Mouse (Mus musculus): ENCODE measurements around the gene Cd72. TPM values are rescaled to one million over a fixed set of nuclear protein-coding genes. Genes with fewer than 3 reads are reported as not detected.

Gene Cd72
- polyA plus RNA-seq, 1 experiment from 2014 or later: 5.2 TPM

DNA sequence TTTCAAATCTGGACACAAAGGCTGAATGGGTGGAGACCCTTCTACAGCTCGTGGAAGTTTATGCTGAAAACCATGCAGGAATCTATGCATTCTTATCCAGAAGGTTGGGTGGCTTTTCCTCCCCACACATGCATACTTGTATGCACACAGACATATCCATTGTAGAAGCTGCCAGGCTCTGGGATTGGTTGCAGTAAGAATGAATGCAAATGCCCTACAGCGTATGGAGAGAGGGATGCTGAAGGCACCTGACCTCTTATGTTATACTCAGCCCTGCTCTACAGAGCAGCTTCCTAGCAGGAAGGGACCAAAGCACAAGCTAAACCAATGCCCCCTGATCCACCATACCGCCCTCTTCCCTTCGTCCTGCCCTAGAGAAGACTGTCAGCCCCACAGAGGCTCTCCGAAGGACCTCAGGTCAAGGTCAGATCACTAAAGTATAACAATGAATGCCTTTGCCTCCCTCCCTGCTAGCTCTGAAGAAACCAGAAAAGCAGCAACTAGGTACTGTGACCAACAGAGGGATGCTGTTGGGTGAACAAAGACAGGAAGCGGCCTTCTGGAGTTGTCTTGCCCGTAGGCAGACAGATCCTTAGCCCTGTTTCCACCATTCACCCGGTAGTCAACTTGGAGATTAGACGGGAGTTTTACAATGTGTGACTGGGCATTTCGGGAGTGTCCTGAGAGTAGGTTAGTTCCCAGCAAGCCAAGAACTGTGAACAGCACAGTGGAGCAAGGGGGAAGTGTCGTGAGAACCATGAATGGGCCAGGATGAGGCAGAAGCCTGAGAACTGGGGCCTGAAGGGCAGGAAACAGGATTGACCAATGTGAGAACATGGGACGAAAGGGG, 47.1 kb downstream of the Cd72 start:
- 62% methylated on average over 12 of the region's 12 CpGs for WGBS
- Histone ChIP-seq H3K36me3 (ENCODE audit: control insufficient read depth, insufficient read depth, low read length) (no peaks in the 10 kb centered on the region), H3K9me3 (ENCODE audit: control insufficient read depth, low read length) (no peaks in the 10 kb centered on the region), H3K27me3 (ENCODE audit: control insufficient read depth, insufficient read depth, low read length) (no peaks in the 10 kb centered on the region), H3K4me1 (ENCODE audit: control insufficient read depth, insufficient read depth, low read length) (peaks cover 16% of the 10 kb centered on the region), H3K4me2 (replicated peaks; ENCODE audit: low read depth, low read length) (peak overlapping the region; percentile 62), H3K9ac (ENCODE audit: low read depth, low read length) (peak overlapping the region; percentile 28; the same call in 1 of the 2 replicates), H3K27ac (ENCODE audit: low read depth, low read length) (peak overlapping the region; percentile 53; the same call in 1 of the 2 replicates), H3K4me3 (ENCODE audit: low read length) (peak overlapping the region; percentile 47)
- no peak for ATAC-seq (ENCODE audit: low FRiP score, low TSS enrichment)

DNA sequence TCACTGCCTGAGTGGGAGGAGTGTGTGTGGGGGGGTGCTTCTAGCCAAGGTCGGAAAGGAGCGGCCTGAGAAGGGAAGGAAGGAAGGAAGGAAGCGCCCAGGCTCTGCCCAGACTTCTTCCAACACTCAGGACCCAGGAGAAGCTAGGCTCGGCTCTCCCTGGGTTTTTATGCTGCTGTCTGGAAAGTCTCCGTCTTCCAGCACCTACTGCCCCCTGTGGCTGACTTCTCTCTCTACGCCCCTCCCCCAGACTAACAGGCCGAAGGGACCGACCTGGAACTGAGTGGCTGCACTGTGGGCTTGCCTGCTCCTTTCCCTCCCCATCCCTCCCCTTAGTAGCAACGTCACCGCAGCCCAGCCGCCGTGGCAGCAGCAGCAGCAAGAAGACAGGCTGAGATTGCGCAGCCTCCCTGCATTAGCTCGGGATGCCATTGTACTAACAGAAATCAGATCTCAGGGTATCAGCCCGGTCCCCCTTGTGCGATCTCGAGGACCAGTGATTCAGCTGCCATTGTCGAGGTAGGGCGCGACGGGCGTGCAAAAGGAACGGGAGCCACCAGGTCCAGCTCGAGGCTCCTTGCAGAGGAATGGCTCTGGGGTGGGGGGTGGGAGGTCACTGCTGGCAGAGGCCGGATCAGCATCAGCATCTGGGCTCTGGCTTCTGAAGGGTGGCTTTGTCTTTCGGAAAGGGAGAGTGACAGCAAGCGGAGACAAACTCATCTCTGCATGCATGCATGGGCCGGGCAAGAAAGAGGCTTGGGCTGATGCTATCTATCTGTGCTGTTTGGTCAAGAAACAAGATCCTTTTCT, 48.1 kb downstream of the Cd72 start:
- Histone ChIP-seq H3K27ac (ENCODE audit: low read depth, low read length) (peak overlapping the region; percentile 82), H3K4me1 (ENCODE audit: control insufficient read depth, insufficient read depth, low read length) (peaks cover 19% of the 10 kb centered on the region), H3K27me3 (ENCODE audit: control insufficient read depth, insufficient read depth, low read length) (no peaks in the 10 kb centered on the region), H3K9ac (ENCODE audit: low read depth, low read length) (peak overlapping the region; percentile 58), H3K36me3 (ENCODE audit: control insufficient read depth, insufficient read depth, low read length) (no peaks in the 10 kb centered on the region), H3K9me3 (ENCODE audit: control insufficient read depth, low read length) (no peaks in the 10 kb centered on the region), H3K4me3 (ENCODE audit: low read length) (peak overlapping the region; percentile 47), H3K4me2 (replicated peaks; ENCODE audit: low read depth, low read length) (peak overlapping the region; percentile 62)
- ATAC-seq (ENCODE audit: low FRiP score, low TSS enrichment): peak; percentile 97
- 2% methylated on average over 26 of the region's 28 CpGs for WGBS

DNA sequence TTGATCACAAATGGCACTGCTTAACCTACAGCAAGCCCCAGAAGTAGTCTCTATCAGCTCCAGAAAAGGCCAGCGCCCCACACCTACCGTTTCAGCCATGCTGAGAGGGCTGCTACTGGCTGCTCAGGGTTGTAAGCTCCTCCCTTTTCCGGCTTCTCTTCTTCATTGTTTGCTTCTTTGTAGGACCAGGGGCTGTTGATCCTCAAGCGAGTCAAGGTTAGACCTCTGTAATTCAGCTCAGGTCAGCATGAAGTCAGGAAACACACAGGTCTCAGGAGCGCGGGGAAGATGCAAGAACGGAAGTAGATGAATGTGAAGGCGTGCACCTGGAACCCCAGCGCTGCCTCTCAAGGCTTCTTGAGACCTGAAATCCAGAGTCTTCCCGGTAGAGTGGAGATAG, 49.7 kb downstream of the Cd72 start:
- H3K27ac ChIP-seq (ENCODE audit: low read depth, low read length): no peak overlapping the region

DNA sequence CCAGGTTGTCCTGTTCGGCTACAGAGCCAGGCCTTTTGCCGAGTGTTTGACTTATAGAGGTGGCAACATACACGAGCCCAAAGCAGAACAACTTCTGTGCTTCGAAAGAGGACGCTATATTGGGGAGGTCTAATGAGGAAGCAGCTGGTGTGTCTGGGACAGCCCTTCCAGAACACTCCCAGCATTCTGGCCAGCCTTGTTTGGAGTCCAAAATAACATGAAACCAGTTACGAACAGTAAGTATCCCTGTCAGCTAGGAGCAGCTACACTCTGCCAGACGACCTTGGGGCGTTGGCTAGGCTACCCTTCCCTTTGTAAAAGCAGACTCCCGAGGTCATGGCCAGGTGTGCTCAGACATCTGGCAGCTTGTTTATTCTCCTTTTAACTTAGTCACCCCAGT, 52.2 kb downstream of the Cd72 start:
- Histone ChIP-seq H3K9ac (ENCODE audit: low read depth, low read length) (no peak overlapping the region), H3K27me3 (ENCODE audit: control insufficient read depth, insufficient read depth, low read length) (no peaks in the 10 kb centered on the region), H3K4me3 (ENCODE audit: low read length) (no peak overlapping the region), H3K27ac (ENCODE audit: low read depth, low read length) (no peak overlapping the region), H3K4me1 (ENCODE audit: control insufficient read depth, insufficient read depth, low read length) (peaks cover 43% of the 10 kb centered on the region), H3K36me3 (ENCODE audit: control insufficient read depth, insufficient read depth, low read length) (no peaks in the 10 kb centered on the region), H3K9me3 (ENCODE audit: control insufficient read depth, low read length) (no peaks in the 10 kb centered on the region), H3K4me2 (replicated peaks; ENCODE audit: low read depth, low read length) (no peak overlapping the region)
- ATAC-seq (ENCODE audit: low FRiP score, low TSS enrichment): no peak
- WGBS: 63% methylated on average over 9 of the region's 9 CpGs

More for the DNA sequence above, 49.7 kb downstream of the Cd72 start:
- ATAC-seq (ENCODE audit: low FRiP score, low TSS enrichment): no peak
- H3K4me3 ChIP-seq (ENCODE audit: low read length): no peak overlapping the region
- no peaks in the 10 kb centered on the region for H3K36me3 ChIP-seq (ENCODE audit: control insufficient read depth, insufficient read depth, low read length)
- H3K9ac ChIP-seq (ENCODE audit: low read depth, low read length): no peak overlapping the region
- no peaks in the 10 kb centered on the region for H3K9me3 ChIP-seq (ENCODE audit: control insufficient read depth, low read length)
- peaks cover 36% of the 10 kb centered on the region for H3K4me1 ChIP-seq (ENCODE audit: control insufficient read depth, insufficient read depth, low read length)
- no peaks in the 10 kb centered on the region for H3K27me3 ChIP-seq (ENCODE audit: control insufficient read depth, insufficient read depth, low read length)
- 91% methylated on average over 10 of the region's 10 CpGs for WGBS
- no peak overlapping the region for H3K4me2 ChIP-seq (replicated peaks; ENCODE audit: low read depth, low read length)

DNA sequence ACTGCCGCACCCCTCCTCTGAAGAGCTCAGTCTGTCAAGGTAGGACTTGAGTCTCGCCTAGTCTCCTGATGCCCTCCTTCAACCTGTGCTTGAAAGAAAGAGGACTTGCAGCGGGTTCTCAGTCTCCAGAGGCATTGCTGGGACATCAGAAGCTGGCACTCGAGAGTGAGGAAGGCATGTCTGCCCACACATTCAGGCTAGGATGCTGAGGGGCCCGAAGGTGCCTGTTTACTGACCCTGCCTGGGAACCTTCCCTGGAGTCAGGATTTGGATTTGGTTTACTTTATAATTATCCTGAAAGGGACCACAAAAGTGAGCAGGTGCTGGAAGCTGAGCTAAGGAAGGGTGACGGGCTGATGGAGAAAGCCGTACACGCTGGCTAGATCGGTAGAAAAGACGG, 52.9 kb downstream of the Cd72 start:
- no peak for ATAC-seq (ENCODE audit: low FRiP score, low TSS enrichment)
- Histone ChIP-seq H3K9me3 (ENCODE audit: control insufficient read depth, low read length) (no peaks in the 10 kb centered on the region), H3K27ac (ENCODE audit: low read depth, low read length) (peak overlapping the region; percentile 32; the same call in 1 of the 2 replicates), H3K9ac (ENCODE audit: low read depth, low read length) (no peak overlapping the region), H3K27me3 (ENCODE audit: control insufficient read depth, insufficient read depth, low read length) (no peaks in the 10 kb centered on the region), H3K4me2 (replicated peaks; ENCODE audit: low read depth, low read length) (peak overlapping the region; percentile 24), H3K4me1 (ENCODE audit: control insufficient read depth, insufficient read depth, low read length) (peaks cover 43% of the 10 kb centered on the region), H3K4me3 (ENCODE audit: low read length) (no peak overlapping the region), H3K36me3 (ENCODE audit: control insufficient read depth, insufficient read depth, low read length) (no peaks in the 10 kb centered on the region)
- WGBS: 82% methylated on average over 10 of the region's 10 CpGs

DNA sequence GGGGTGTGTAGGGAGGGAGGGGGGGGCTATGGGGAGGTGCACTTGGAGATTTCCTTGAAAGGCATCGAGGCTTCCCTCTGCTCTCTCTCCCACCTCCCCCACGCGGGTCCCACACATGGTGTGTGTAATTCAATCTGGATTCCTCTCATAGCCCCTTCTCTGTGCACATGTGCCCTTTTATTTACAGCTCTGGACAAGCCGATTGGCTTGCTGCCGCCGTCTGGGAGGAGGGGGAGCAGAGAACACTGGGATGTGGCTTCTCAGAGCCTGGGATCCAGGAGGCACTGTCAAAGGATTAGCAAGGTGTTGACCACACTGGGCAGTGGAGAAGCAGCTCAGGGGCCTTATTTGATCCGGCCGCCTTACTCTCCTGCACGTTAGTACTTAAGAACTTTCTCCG, 53.5 kb downstream of the Cd72 start:
- 18% methylated on average over 10 of the region's 10 CpGs for WGBS

DNA sequence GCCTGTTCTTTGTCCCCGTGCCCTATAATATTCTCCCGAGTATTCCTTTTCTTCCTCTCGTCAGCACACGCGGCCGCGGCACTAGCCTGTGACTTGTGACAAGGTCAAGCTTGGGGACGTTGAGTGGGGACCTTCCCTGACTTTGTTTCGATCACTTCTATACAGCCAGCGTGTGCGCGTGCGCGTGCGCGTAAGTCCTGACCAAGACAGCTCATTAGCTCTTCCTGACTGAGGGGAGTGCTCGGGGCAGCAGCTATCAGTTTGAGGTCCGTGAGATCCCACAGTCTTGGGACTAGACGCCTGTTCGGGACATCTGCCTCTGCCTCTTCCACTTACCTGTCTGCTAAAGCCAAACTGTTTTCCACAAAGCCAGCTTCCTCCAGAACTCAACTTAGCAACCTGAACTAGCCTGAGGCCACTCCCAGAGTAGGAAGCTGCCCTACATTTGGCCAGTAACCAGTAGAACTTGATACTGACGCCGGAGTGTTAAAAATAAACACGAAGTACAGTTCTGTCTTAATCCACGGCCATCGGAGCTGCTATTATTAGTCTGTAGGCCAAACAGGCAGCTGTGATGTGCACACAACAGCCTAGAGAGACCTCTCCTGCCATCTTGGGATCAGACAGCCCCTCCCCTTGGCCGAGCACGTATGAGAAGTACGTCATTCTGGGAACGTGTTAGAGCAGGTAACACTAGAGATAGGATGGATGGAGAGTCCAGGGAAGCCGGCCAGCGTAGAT, 54.9 kb downstream of the Cd72 start:
- ATAC-seq (ENCODE audit: low FRiP score, low TSS enrichment): no peak
- Histone ChIP-seq H3K36me3 (ENCODE audit: control insufficient read depth, insufficient read depth, low read length) (no peaks in the 10 kb centered on the region), H3K27me3 (ENCODE audit: control insufficient read depth, insufficient read depth, low read length) (no peaks in the 10 kb centered on the region), H3K4me3 (ENCODE audit: low read length) (no peak overlapping the region), H3K4me2 (replicated peaks; ENCODE audit: low read depth, low read length) (no peak overlapping the region), H3K9ac (ENCODE audit: low read depth, low read length) (no peak overlapping the region), H3K4me1 (ENCODE audit: control insufficient read depth, insufficient read depth, low read length) (peaks cover 40% of the 10 kb centered on the region), H3K9me3 (ENCODE audit: control insufficient read depth, low read length) (no peaks in the 10 kb centered on the region), H3K27ac (ENCODE audit: low read depth, low read length) (peak overlapping the region; percentile 33)
- 74% methylated on average over 31 of the region's 31 CpGs for WGBS

More for the DNA sequence above, 53.5 kb downstream of the Cd72 start:
- Histone ChIP-seq H3K36me3 (ENCODE audit: control insufficient read depth, insufficient read depth, low read length) (no peaks in the 10 kb centered on the region), H3K4me2 (replicated peaks; ENCODE audit: low read depth, low read length) (peak overlapping the region; percentile 24), H3K9ac (ENCODE audit: low read depth, low read length) (no peak overlapping the region), H3K9me3 (ENCODE audit: control insufficient read depth, low read length) (no peaks in the 10 kb centered on the region), H3K27ac (ENCODE audit: low read depth, low read length) (peak overlapping the region; percentile 33; the same call in 1 of the 2 replicates), H3K4me3 (ENCODE audit: low read length) (no peak overlapping the region), H3K4me1 (ENCODE audit: control insufficient read depth, insufficient read depth, low read length) (peaks cover 41% of the 10 kb centered on the region), H3K27me3 (ENCODE audit: control insufficient read depth, insufficient read depth, low read length) (no peaks in the 10 kb centered on the region)
- ATAC-seq (ENCODE audit: low FRiP score, low TSS enrichment): peak; percentile 82

DNA sequence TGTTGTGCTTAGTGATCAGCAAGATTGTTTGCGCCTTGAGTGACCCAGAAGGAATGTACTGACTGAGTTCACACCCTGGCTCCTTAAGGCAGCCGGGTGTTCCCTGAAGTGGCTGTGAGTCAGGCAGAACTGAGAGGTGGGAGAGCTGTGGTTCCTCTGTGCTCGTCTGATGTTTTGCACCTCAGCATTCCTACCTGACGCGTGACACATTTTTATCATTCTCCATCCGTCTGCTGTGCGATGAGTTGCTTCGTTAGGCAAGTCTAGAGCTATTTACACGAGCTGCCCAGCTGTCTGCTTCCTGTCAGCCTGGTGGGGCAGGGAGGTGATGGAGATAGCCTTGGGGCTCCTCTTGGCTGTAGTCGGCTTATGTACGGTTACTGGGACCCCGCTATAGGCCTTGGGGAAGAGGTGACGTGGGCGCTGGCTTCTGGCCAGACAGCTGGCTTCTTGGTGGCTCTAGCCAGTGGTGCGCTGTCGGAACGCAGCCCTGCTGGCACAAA, 55.5 kb downstream of the Cd72 start:
- peak overlapping the region; percentile 33; the same call in 1 of the 2 replicates for H3K27ac ChIP-seq (ENCODE audit: low read depth, low read length)
- no peaks in the 10 kb centered on the region for H3K9me3 ChIP-seq (ENCODE audit: control insufficient read depth, low read length)
- no peaks in the 10 kb centered on the region for H3K27me3 ChIP-seq (ENCODE audit: control insufficient read depth, insufficient read depth, low read length)
- no peaks in the 10 kb centered on the region for H3K36me3 ChIP-seq (ENCODE audit: control insufficient read depth, insufficient read depth, low read length)
- H3K9ac ChIP-seq (ENCODE audit: low read depth, low read length): no peak overlapping the region; the same call in 1 of the 2 replicates
- no peak overlapping the region for H3K4me2 ChIP-seq (replicated peaks; ENCODE audit: low read depth, low read length)
- peaks cover 46% of the 10 kb centered on the region for H3K4me1 ChIP-seq (ENCODE audit: control insufficient read depth, insufficient read depth, low read length)
- WGBS: 53% methylated on average over 17 of the region's 17 CpGs
- no peak for ATAC-seq (ENCODE audit: low FRiP score, low TSS enrichment)
- H3K4me3 ChIP-seq (ENCODE audit: low read length): no peak overlapping the region

Measured in kidney, embryonic 14.5 days (tissue).